10 mouse cellular contexts compared by ENCODE assay signal in the genomic region with DNA sequence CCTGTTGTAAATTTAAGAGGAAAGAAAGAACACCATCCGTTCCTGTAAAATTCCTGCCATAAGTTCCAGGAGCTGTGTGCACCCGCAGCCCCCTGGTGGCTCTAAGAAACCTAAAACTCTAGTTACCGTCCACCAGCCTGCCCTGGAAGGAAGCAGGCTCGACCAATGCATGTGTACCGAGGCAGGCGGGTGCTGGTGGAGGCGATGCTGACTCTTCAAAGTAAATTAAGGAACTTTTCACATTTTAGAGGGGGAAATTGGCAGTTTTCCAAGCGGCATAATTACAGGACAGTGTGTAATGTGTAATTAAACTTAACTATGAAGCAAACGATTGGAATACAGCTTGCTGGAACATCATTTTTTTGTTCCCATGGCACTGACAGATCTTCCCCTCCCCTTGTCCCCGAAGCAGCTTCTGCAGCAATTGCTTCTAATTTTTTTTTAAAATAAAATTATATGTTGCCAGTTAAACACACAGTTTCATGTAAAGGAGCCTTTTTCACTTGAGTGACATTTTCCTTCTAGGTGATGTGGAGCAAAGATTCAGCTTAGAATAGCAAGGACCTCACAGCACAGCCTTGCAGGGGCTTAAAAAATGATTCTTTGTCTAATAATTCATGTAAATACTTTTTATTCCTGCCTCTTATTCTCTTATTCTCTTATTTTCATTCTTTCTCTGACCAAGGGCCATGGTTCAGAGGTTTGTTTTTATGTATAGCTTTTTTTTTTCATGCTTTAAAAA.
DNase-seq lines count a peak whose midpoint lies in the region; ATAC-seq and TF ChIP-seq lines count a peak whose summit lies in the region.
"Had no signal": no experiment of that assay in that cellular context is flagged by ENCODE, and none has a peak within 500 bp of the region (broad histone marks: within the 10 kb centered on the region; RNA-seq: fewer than 3 reads in every experiment).

No protein-coding gene starts in this region.

- DNase-seq in limb, embryonic 14.5 days (ENCODE audit: low spot score) = peak; percentile 36
- DNase-seq in limb, embryonic 10.5 days (ENCODE audit: low spot score) = no peak
- peak; percentile 72 for DNase-seq in forebrain, embryonic 11.5 days (ENCODE audit: low spot score)
- peak; percentile 22 for DNase-seq in layer of hippocampus, adult 9-11 months
- DNase-seq in right cerebral cortex, postnatal 10 days (ENCODE audit: low spot score in 2 of 2) = peak; percentile 69 to 76
- no peak for DNase-seq in thymus, postnatal 36 days
- DNase-seq in cerebellum, postnatal 36 days = no peak

- no peak for ATAC-seq in limb, embryonic 14.5 days (ENCODE audit: low FRiP score, low read depth)
- ATAC-seq in forebrain, embryonic 11.5 days (replicated peaks; ENCODE audit: low FRiP score) = peak; percentile 77
- ATAC-seq in heart, embryonic 11.5 days (replicated peaks; ENCODE audit: insufficient number of reproducible peaks, low FRiP score, low TSS enrichment) = no peak

- no peaks in the 10 kb centered on the region for H3K4me1 ChIP-seq in limb, embryonic 14.5 days (ENCODE audit: control insufficient read depth, insufficient read depth, low read length)
- H3K4me1 ChIP-seq in limb, embryonic 10.5 days = no peaks in the 10 kb centered on the region
- peaks cover 6% of the 10 kb centered on the region for H3K4me1 ChIP-seq in forebrain, embryonic 11.5 days (replicated peaks; ENCODE audit: control insufficient read depth, insufficient read depth, low read length)
- no peaks in the 10 kb centered on the region for H3K4me1 ChIP-seq in heart, embryonic 11.5 days (ENCODE audit: control insufficient read depth, insufficient read depth, low read length)
- H3K4me1 ChIP-seq: embryonic facial prominence, embryonic 13.5 days; megakaryocyte, embryonic 14.5 days had no signal

- no peak overlapping the region for H3K27ac ChIP-seq in limb, embryonic 14.5 days (replicated peaks; ENCODE audit: low read depth, low read length)
- no peak overlapping the region for H3K27ac ChIP-seq in limb, embryonic 10.5 days
- peak overlapping the region; percentile 70 for H3K27ac ChIP-seq in forebrain, embryonic 11.5 days (ENCODE audit: low read depth, low read length)
- no peak overlapping the region for H3K27ac ChIP-seq in heart, embryonic 11.5 days (ENCODE audit: low read depth, low read length)
- H3K27ac ChIP-seq: embryonic facial prominence, embryonic 13.5 days had no signal

- H3K9ac ChIP-seq in limb, embryonic 14.5 days (ENCODE audit: low read depth, low read length, severe bottlenecking) = no peak overlapping the region
- no peak overlapping the region for H3K9ac ChIP-seq in forebrain, embryonic 11.5 days (ENCODE audit: low read length)
- no peak overlapping the region for H3K9ac ChIP-seq in heart, embryonic 11.5 days (ENCODE audit: low read depth, low read length)
- H3K9ac ChIP-seq: embryonic facial prominence, embryonic 13.5 days had no signal

- 27% methylated on average over 10 of the region's 10 CpGs for WGBS in limb, embryonic 14.5 days
- 50% methylated on average over 10 of the region's 10 CpGs for WGBS in limb, embryonic 10.5 days
- WGBS in forebrain, embryonic 11.5 days = 31% methylated on average over 10 of the region's 10 CpGs
- 52% methylated on average over 10 of the region's 10 CpGs for WGBS in heart, embryonic 11.5 days (ENCODE audit: insufficient replicate concordance)

- H3K4me3 ChIP-seq in limb, embryonic 14.5 days (replicated peaks; ENCODE audit: low read length) = no peak overlapping the region
- H3K4me3 ChIP-seq in limb, embryonic 10.5 days = no peak overlapping the region
- no peak overlapping the region for H3K4me3 ChIP-seq in forebrain, embryonic 11.5 days (ENCODE audit: low read depth, low read length)
- H3K4me3 ChIP-seq in heart, embryonic 11.5 days (ENCODE audit: low read depth, low read length) = no peak overlapping the region
- H3K4me3 ChIP-seq: embryonic facial prominence, embryonic 13.5 days; megakaryocyte, embryonic 14.5 days had no signal

- TF ChIP-seq POLR2A in limb, embryonic 14.5 days (IDR thresholded peaks at IDR 0.05; ENCODE audit: borderline replicate concordance, extremely low read depth, insufficient read depth, insufficient read length) = no peak

- H3K27me3 ChIP-seq in limb, embryonic 14.5 days (ENCODE audit: control insufficient read depth, insufficient read depth, low read length) = no peaks in the 10 kb centered on the region
- H3K27me3 ChIP-seq in limb, embryonic 10.5 days (ENCODE audit: low read depth, poor library complexity, severe bottlenecking) = no peaks in the 10 kb centered on the region
- no peaks in the 10 kb centered on the region for H3K27me3 ChIP-seq in forebrain, embryonic 11.5 days (ENCODE audit: control insufficient read depth, insufficient read depth, low read length)
- H3K27me3 ChIP-seq in heart, embryonic 11.5 days (ENCODE audit: control insufficient read depth, insufficient read depth, low read length) = no peaks in the 10 kb centered on the region
- H3K27me3 ChIP-seq: embryonic facial prominence, embryonic 13.5 days; megakaryocyte, embryonic 14.5 days had no signal

- H3K9me3 ChIP-seq in limb, embryonic 14.5 days (ENCODE audit: control insufficient read depth, low read length) = no peaks in the 10 kb centered on the region
- H3K9me3 ChIP-seq in limb, embryonic 10.5 days (replicated peaks) = no peaks in the 10 kb centered on the region
- H3K9me3 ChIP-seq in forebrain, embryonic 11.5 days (ENCODE audit: control insufficient read depth, low read length) = no peaks in the 10 kb centered on the region
- H3K9me3 ChIP-seq in heart, embryonic 11.5 days (replicated peaks; ENCODE audit: control insufficient read depth, low read length) = no peaks in the 10 kb centered on the region
- H3K9me3 ChIP-seq: embryonic facial prominence, embryonic 13.5 days had no signal

- no peak overlapping the region for H3K4me2 ChIP-seq in limb, embryonic 14.5 days (replicated peaks; ENCODE audit: low read depth, low read length, severe bottlenecking)
- no peak overlapping the region for H3K4me2 ChIP-seq in forebrain, embryonic 11.5 days (ENCODE audit: low read depth, low read length, severe bottlenecking)
- H3K4me2 ChIP-seq in heart, embryonic 11.5 days = no peak overlapping the region
- H3K4me2 ChIP-seq: embryonic facial prominence, embryonic 13.5 days had no signal

- no peaks in the 10 kb centered on the region for H3K36me3 ChIP-seq in limb, embryonic 14.5 days (ENCODE audit: control insufficient read depth, insufficient read depth, low read length)
- no peaks in the 10 kb centered on the region for H3K36me3 ChIP-seq in limb, embryonic 10.5 days
- no peaks in the 10 kb centered on the region for H3K36me3 ChIP-seq in forebrain, embryonic 11.5 days (ENCODE audit: control insufficient read depth, insufficient read depth, low read length)
- H3K36me3 ChIP-seq in heart, embryonic 11.5 days (ENCODE audit: control insufficient read depth, insufficient read depth, low read length) = no peaks in the 10 kb centered on the region
- H3K36me3 ChIP-seq: embryonic facial prominence, embryonic 13.5 days had no signal

Comparison
In these comparisons a context has a peak if more than half of its experiments do, and no peak if none do; other contexts are left out.
1. DNase-seq: peak in limb, embryonic 14.5 days (single experiment), forebrain, embryonic 11.5 days (single experiment), layer of hippocampus, adult 9-11 months (single experiment) and right cerebral cortex, postnatal 10 days (2 of 2); none in limb, embryonic 10.5 days (single experiment), thymus, postnatal 36 days (0 of 2) and cerebellum, postnatal 36 days (0 of 2).